Mouse (Mus musculus) T-cell, adult 66 days (primary cell): ENCODE data around the gene Dand5. TPM values are rescaled to one million over a fixed set of nuclear protein-coding genes. Genes with fewer than 3 reads are reported as not detected.

Source experiments
- total RNA-seq, 2 experiments: library from RNA; stranded (reverse); gene quantifications; 3 replicates in 1 of 2; 4 replicates in 1 of 2; pipeline ENCODE4 v1.2.4; 2023

The Dand5 gene
- 1 to 10 TPM; 4.3 TPM for total RNA-seq

GRCm38 (mm10) chr8:84822723-84823122 is at the start of gene Dand5:
Gene Dand5, minus strand, starts transcription at chr8:84822823.

GRCm38 (mm10) chr8:84871376-84872308 is 49.0 kb upstream of the Dand5 start, which contains the start of gene Syce2:
Gene Syce2, plus strand, starts transcription at chr8:84872111.

GRCm38 (mm10) chr8:84856864-84857441 is 34.3 kb upstream of the Dand5 start, which contains the start of gene Farsa:
Gene Farsa, plus strand, starts transcription at chr8:84856989.

GRCm38 (mm10) chr8:84846722-84847572 is 24.3 kb upstream of the Dand5 start, which contains the start of gene Calr:
Gene Calr, minus strand, starts transcription at chr8:84846934.

GRCm38 (mm10) chr8:84840248-84840999 is 17.8 kb upstream of the Dand5 start, which contains the start of gene Rad23a:
Gene Rad23a, minus strand, starts transcription at chr8:84840665.

GRCm38 (mm10) chr8:84831490-84831889 is 8.9 kb upstream of the Dand5 start, which contains the start of gene Gadd45gip1:
Gene Gadd45gip1, plus strand, starts transcription at chr8:84831522.

GRCm38 (mm10) chr8:84799999-84800831 is 22.4 kb downstream of the Dand5 start, which contains the start of gene Nfix:
Gene Nfix, minus strand, starts transcription at chr8:84800344.

Other genes with a start within 250 kb of the Dand5 start
- 100 to 1,000 TPM; 200 TPM for gene Ier2, start 160.0 kb downstream of the Dand5 start, total RNA-seq
- 100 to 1,000 TPM; 160 to 178 TPM for gene Trmt1, start 136.5 kb downstream of the Dand5 start, total RNA-seq
- 10 to 100 TPM; 50.6 to 58.0 TPM for gene Nacc1, start 135.0 kb downstream of the Dand5 start, total RNA-seq
- gene Lyl1, start 121.4 kb downstream of the Dand5 start, total RNA-seq: 1 to 10 TPM in 1 of 2 experiments, under 1 TPM in 1; 0.53 to 1.6 TPM
- gene G430095P16Rik, start 99.8 kb downstream of the Dand5 start, total RNA-seq: 10 to 100 TPM; 10.2 to 13.2 TPM
- gene Nfix, start 22.5 kb downstream of the Dand5 start, total RNA-seq: 10 to 100 TPM in 1 of 2 experiments, 1 to 10 TPM in 1; 9.5 to 14.2 TPM
- 10 to 100 TPM; 17.9 to 19.1 TPM for gene Gadd45gip1, start 8.7 kb upstream of the Dand5 start, total RNA-seq
- gene Rad23a, start 17.8 kb upstream of the Dand5 start, total RNA-seq: 10 to 100 TPM; 66.8 to 83.2 TPM
- gene Calr, start 24.1 kb upstream of the Dand5 start, total RNA-seq: 100 to 1,000 TPM; 469 to 498 TPM
- 10 to 100 TPM; 82.8 to 83.0 TPM for gene Farsa, start 34.2 kb upstream of the Dand5 start, total RNA-seq
- gene Syce2, start 49.3 kb upstream of the Dand5 start, total RNA-seq: 1 to 10 TPM; 3.1 to 6.1 TPM
- 10 to 100 TPM; 24.0 to 27.5 TPM for gene Gcdh, start 71.1 kb upstream of the Dand5 start, total RNA-seq
- gene Klf1, start 79.1 kb upstream of the Dand5 start, total RNA-seq: 1 to 10 TPM; 1.5 to 3.6 TPM
- 10 to 100 TPM in 1 of 2 experiments, 1 to 10 TPM in 1; 7.9 to 10.2 TPM for gene Dnase2a, start 85.7 kb upstream of the Dand5 start, total RNA-seq
- under 1 TPM; 0.24 to 0.41 TPM for gene Mast1, start 114.5 kb upstream of the Dand5 start, total RNA-seq
- gene Rtbdn, start 124.2 kb upstream of the Dand5 start, total RNA-seq: not detected
- not detected for gene Gm49661, start 146.6 kb upstream of the Dand5 start, total RNA-seq
- gene Prdx2, start 146.8 kb upstream of the Dand5 start, total RNA-seq: 10 to 100 TPM; 55.9 to 62.7 TPM
- 10 to 100 TPM; 29.4 to 43.7 TPM for gene Rnaseh2a, start 146.9 kb upstream of the Dand5 start, total RNA-seq
- 1,000 to 10,000 TPM in 1 of 2 experiments, 100 to 1,000 TPM in 1; 984 to 1,316 TPM for gene Junb, start 155.9 kb upstream of the Dand5 start, total RNA-seq
- gene Hook2, start 167.8 kb upstream of the Dand5 start, total RNA-seq: 1 to 10 TPM; 3.6 to 4.5 TPM
- gene Best2, start 191.7 kb upstream of the Dand5 start, total RNA-seq: not detected
- gene Asna1, start 202.5 kb upstream of the Dand5 start, total RNA-seq: 10 to 100 TPM; 54.4 to 59.1 TPM
- gene Trir, start 204.0 kb upstream of the Dand5 start, total RNA-seq: 100 to 1,000 TPM; 172 to 188 TPM
- gene Tnpo2, start 214.1 kb upstream of the Dand5 start, total RNA-seq: 10 to 100 TPM; 69.8 to 78.0 TPM
- gene Fbxw9, start 237.2 kb upstream of the Dand5 start, total RNA-seq: 10 to 100 TPM; 14.6 to 16.2 TPM
- gene Gm5741, start 245.2 kb upstream of the Dand5 start, total RNA-seq: not detected
- 100 to 1,000 TPM in 1 of 2 experiments, 10 to 100 TPM in 1; 84.0 to 107 TPM for gene Dhps, start 248.9 kb upstream of the Dand5 start, total RNA-seq